In the genomic region with DNA sequence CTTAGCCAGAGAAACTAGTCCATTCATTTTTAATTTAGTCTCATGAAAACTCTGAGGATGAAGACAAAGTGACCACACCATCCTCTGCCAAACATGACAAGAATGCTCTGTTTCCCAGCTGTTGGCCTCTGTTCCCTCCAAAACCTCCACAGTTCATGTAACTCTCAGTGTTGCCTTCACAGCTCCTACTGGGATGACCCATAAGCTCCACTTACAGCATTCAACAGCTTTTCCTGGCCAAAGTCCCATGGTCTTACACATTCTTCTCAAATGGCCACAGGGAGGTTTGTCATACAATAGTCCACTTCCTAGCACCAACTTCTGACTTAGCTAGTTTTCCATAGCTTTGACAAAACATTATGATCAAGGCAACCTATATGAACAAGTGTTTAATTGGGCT, we compare ENCODE assay signal across 21 mouse cellular contexts.
"Had no signal": no experiment of that assay in that cellular context is flagged by ENCODE, and none has a peak within 500 bp of the region (broad histone marks: within the 10 kb centered on the region; RNA-seq: fewer than 3 reads in every experiment).

No protein-coding gene starts in this region.

- DNase-seq: liver, postnatal 0 days; lung, adult 2 months; lung, postnatal 14 days; lung, postnatal 36 days; midbrain, embryonic 14.5 days; retina, postnatal 1 day; right cerebral cortex, adult 18-20 months; right cerebral cortex, postnatal 25 days; right cerebral cortex, postnatal 4 days; spleen, adult 18-20 months; thymus, adult 18-20 months; thymus, postnatal 25 days; thymus, postnatal 4 days had no signal

- H3K36me3 ChIP-seq: lung, embryonic 15.5 days; midbrain, embryonic 10.5 days; midbrain, embryonic 12.5 days; neural tube, embryonic 13.5 days; neural tube, embryonic 15.5 days had no signal

- H3K27me3 ChIP-seq: lung, embryonic 15.5 days; midbrain, embryonic 12.5 days; neural tube, embryonic 13.5 days; neural tube, embryonic 15.5 days had no signal

- H3K4me3 ChIP-seq: lung, embryonic 15.5 days; midbrain, embryonic 10.5 days; midbrain, embryonic 12.5 days; myocyte; neural tube, embryonic 13.5 days; neural tube, embryonic 15.5 days had no signal

- ATAC-seq: liver, postnatal 0 days; lung, postnatal 0 days; midbrain, embryonic 16.5 days had no signal

- H3K27ac ChIP-seq: lung, embryonic 15.5 days; midbrain, embryonic 10.5 days; midbrain, embryonic 12.5 days; neural tube, embryonic 13.5 days; neural tube, embryonic 15.5 days had no signal

- H3K4me2 ChIP-seq: lung, embryonic 15.5 days; midbrain, embryonic 12.5 days; neural tube, embryonic 13.5 days; neural tube, embryonic 15.5 days had no signal

- H3K9me3 ChIP-seq: lung, embryonic 15.5 days; midbrain, embryonic 10.5 days; midbrain, embryonic 12.5 days; neural tube, embryonic 13.5 days; neural tube, embryonic 15.5 days had no signal

- H3K9ac ChIP-seq: liver, postnatal 0 days; lung, embryonic 15.5 days; midbrain, embryonic 12.5 days; neural tube, embryonic 13.5 days; neural tube, embryonic 15.5 days had no signal
